13 mouse cellular contexts compared by ENCODE assay signal in the genomic region with DNA sequence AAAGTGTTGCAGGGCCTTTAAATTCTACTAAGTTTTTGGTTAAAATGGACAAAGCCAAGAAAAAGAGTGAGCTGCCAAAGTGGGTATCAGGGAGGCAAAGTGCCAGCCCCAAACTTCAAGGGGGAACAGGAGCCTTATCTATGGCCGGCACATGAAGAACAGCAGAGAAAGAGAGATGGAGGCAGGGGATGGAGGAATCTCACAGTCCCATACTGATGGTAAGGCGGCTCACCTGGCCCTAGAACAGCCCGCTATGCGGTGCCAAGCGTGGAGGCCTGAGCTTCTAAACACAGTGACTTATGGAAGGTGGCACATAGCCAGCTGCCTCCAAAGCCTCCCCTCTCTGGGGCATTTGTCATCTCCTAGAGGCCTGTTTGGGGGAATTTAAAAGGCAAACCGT.
DNase-seq lines count a peak whose midpoint lies in the region; ATAC-seq and TF ChIP-seq lines count a peak whose summit lies in the region.
"Had no signal": no experiment of that assay in that cellular context is flagged by ENCODE, and none has a peak within 500 bp of the region (broad histone marks: within the 10 kb centered on the region; RNA-seq: fewer than 3 reads in every experiment).

No protein-coding gene starts in this region.

- 70% methylated on average over 6 of the region's 6 CpGs for WGBS in liver, embryonic 12.5 days (ENCODE audit: insufficient replicate concordance)
- WGBS in liver, embryonic 11.5 days: 80% methylated on average over 6 of the region's 6 CpGs

- no peak for TF ChIP-seq POLR2A in embryonic fibroblast, embryonic 13.5 days (IDR thresholded peaks at IDR 0.05; ENCODE audit: low read depth, low read length)

- no peaks in the 10 kb centered on the region for H3K9me3 ChIP-seq in liver, embryonic 12.5 days (replicated peaks)
- no peaks in the 10 kb centered on the region for H3K9me3 ChIP-seq in liver, embryonic 11.5 days (ENCODE audit: control insufficient read depth, low read length)
- H3K9me3 ChIP-seq: forebrain, embryonic 10.5 days had no signal

- no peak for TF ChIP-seq CTCF in embryonic fibroblast, embryonic 13.5 days (IDR thresholded peaks at IDR 0.05; ENCODE audit: borderline replicate concordance, insufficient read depth, low read length)

- DNase-seq in liver, embryonic 11.5 days (ENCODE audit: low spot score): no peak
- DNase-seq in brain, adult 2 months (ENCODE audit: low read depth, low spot score): peak; percentile 46
- no peak for DNase-seq in ovary, postnatal 36 days (ENCODE audit: low spot score)
- no peak for DNase-seq in cerebellum, postnatal 10 days
- DNase-seq: cerebellum, adult 11-12 months; embryo, embryonic 11 days; kidney, postnatal 10 days; right cerebral cortex, postnatal 4 days had no signal

- 0 out of 2 replicates have a peak overlapping the region, but pooled peaks have one; percentile 4 for H3K4me2 ChIP-seq in liver, embryonic 12.5 days
- H3K4me2 ChIP-seq in liver, embryonic 11.5 days: no peak overlapping the region

- H3K4me1 ChIP-seq in liver, embryonic 12.5 days: peaks cover 61% of the 10 kb centered on the region
- H3K4me1 ChIP-seq in liver, embryonic 11.5 days (replicated peaks; ENCODE audit: control insufficient read depth, insufficient read depth, low read length): peaks cover 36% of the 10 kb centered on the region
- H3K4me1 ChIP-seq in embryonic fibroblast, embryonic 13.5 days (ENCODE audit: control insufficient read depth, insufficient read depth, low read length): peaks cover 19% of the 10 kb centered on the region

- no peak overlapping the region for H3K4me3 ChIP-seq in liver, embryonic 12.5 days
- H3K4me3 ChIP-seq in liver, embryonic 11.5 days (ENCODE audit: low read depth, low read length): no peak overlapping the region
- H3K4me3 ChIP-seq in embryonic fibroblast, embryonic 13.5 days (ENCODE audit: insufficient read depth, low read length): no peak overlapping the region
- H3K4me3 ChIP-seq: forebrain, embryonic 10.5 days had no signal

- H3K27me3 ChIP-seq in liver, embryonic 12.5 days (replicated peaks): no peaks in the 10 kb centered on the region
- H3K27me3 ChIP-seq in liver, embryonic 11.5 days (replicated peaks; ENCODE audit: control insufficient read depth, insufficient read depth, low read length): no peaks in the 10 kb centered on the region
- H3K27me3 ChIP-seq: CH12.LX had no signal

- H3K9ac ChIP-seq in liver, embryonic 12.5 days: no peak overlapping the region
- H3K9ac ChIP-seq in liver, embryonic 11.5 days (ENCODE audit: low read depth, low read length): no peak overlapping the region

- no peaks in the 10 kb centered on the region for H3K36me3 ChIP-seq in liver, embryonic 12.5 days
- no peaks in the 10 kb centered on the region for H3K36me3 ChIP-seq in liver, embryonic 11.5 days (ENCODE audit: control insufficient read depth, insufficient read depth, low read length)

- 0 out of 2 replicates have a peak overlapping the region, but pooled peaks have one; percentile 11 for H3K27ac ChIP-seq in liver, embryonic 12.5 days
- no peak overlapping the region for H3K27ac ChIP-seq in liver, embryonic 11.5 days (ENCODE audit: low read depth, low read length)
- peak overlapping the region; percentile 88; the same call in 1 of the 2 replicates for H3K27ac ChIP-seq in embryonic fibroblast, embryonic 13.5 days (ENCODE audit: insufficient read depth, low read length)
- H3K27ac ChIP-seq: forebrain, embryonic 10.5 days had no signal

- 0 out of 2 replicates have a peak, but pooled peaks have one; percentile 6 for ATAC-seq in liver, embryonic 12.5 days
- no peak for ATAC-seq in liver, embryonic 11.5 days (replicated peaks; ENCODE audit: low FRiP score)
- peak; percentile 76 for ATAC-seq in megakaryocyte-erythroid progenitor cell, adult 5-6 weeks (replicated peaks; ENCODE audit: low FRiP score, low TSS enrichment, poor library complexity, severe bottlenecking)
